Mouse (Mus musculus) neural tube, embryonic 14.5 days (tissue): ENCODE data around the gene Olfr1099. TPM values are rescaled to one million over a fixed set of nuclear protein-coding genes. Genes with fewer than 3 reads are reported as not detected.

Experiments used
- ATAC-seq: fragments of 200-750 bp; cut with Nextera tagmentation; 2 replicates; pipeline ENCODE4 v1.8.0; 2017; ENCODE audit warnings: low read depth, mild to moderate bottlenecking, moderate TSS enrichment, moderate library complexity
- H3K27ac ChIP-seq: fragments of 300-500 bp; sonication (generic); 2 replicates; pipeline ENCODE4 v1.5.1; 2014; ENCODE audit warnings: low read depth, mild to moderate bottlenecking, control low read depth, low read length, moderate library complexity, mixed read lengths
- H3K27me3 ChIP-seq: fragments of 300-500 bp; sonication (generic); 2 replicates; pipeline ENCODE4 v1.6.1; 2014; ENCODE audit warnings: low read length; ENCODE audit not compliant: control insufficient read depth, insufficient read depth
- H3K36me3 ChIP-seq: fragments of 300-500 bp; sonication (generic); 2 replicates; pipeline ENCODE4 v1.6.1; 2014; ENCODE audit warnings: low read length, mixed read lengths; ENCODE audit not compliant: control insufficient read depth, insufficient read depth
- H3K4me1 ChIP-seq: fragments of 300-500 bp; sonication (generic); 2 replicates; pipeline ENCODE4 v1.6.1; 2014; ENCODE audit warnings: low read length; ENCODE audit not compliant: control insufficient read depth, insufficient read depth
- H3K4me2 ChIP-seq: fragments of 300-500 bp; sonication (generic); 2 replicates; pipeline ENCODE4 v1.6.1; 2014; ENCODE audit warnings: mild to moderate bottlenecking, low read depth, low read length, control low read depth
- H3K4me3 ChIP-seq: fragments of 300-500 bp; sonication (generic); 2 replicates; pipeline ENCODE4 v1.5.1; 2014; ENCODE audit warnings: low read depth, low read length, control low read depth, mixed read lengths
- H3K9ac ChIP-seq: fragments of 300-500 bp; sonication (generic); replicated peaks from 2 replicates; pipeline ENCODE4 v1.6.1; 2014; ENCODE audit warnings: low read depth, mild to moderate bottlenecking, control low read depth, low read length, mixed read lengths
- H3K9me3 ChIP-seq: fragments of 300-500 bp; sonication (generic); 2 replicates; pipeline ENCODE4 v1.6.1; 2016; ENCODE audit warnings: low read length; ENCODE audit not compliant: control insufficient read depth
- WGBS: fragments of 180-500 bp; shearing (Covaris S2); extraction: QIAGEN DNeasy Blood & Tissue Kit; methylation state at CpG from one replicate; pipeline ENCODE4 v1.1.7; 2014; 5-methylcytosine and 5-hydroxymethylcytosine counted together
- polyA plus RNA-seq: library from polyadenylated mRNA; unstranded; fragments of >200 nt; fragmentation: Nextera tagmentation; extraction: Ambion mirVana; gene quantifications from 2 replicates; pipeline ENCODE4 v1.2.1, GENCODE M21; 2014

The Olfr1099 gene
- not detected in 2 replicates for polyA plus RNA-seq

DNA sequence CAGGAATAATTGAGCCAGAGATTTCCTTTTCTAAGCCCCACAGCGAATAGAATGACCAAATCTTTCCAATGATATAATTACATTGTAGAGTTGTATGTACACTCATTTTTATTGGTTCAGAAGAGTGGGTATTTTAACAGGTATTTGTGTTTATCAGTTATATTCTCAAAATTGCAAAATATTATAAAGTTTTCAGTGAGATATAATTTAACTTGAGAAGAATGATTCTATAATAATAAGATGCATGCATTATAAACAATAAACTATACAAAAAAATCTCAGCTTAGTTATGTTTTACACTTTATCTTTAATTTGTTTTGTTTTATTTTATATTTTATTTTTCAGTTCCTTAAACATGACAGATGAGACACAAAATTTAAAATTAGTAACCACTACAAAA, at the start of gene Olfr1099:
Gene Olfr1099 (minus strand): TSS at position 101 of the 400 bp plus-strand sequence.
- no peak for ATAC-seq
- Histone ChIP-seq H3K36me3 (no peaks in the 10 kb centered on the region), H3K27me3 (no peaks in the 10 kb centered on the region), H3K9me3 (no peaks in the 10 kb centered on the region), H3K4me2 (no peak within 1 kb of the TSS), H3K4me1 (no peaks in the 10 kb centered on the region), H3K27ac (no peak within 1 kb of the TSS), H3K9ac (no peak within 1 kb of the TSS), H3K4me3 (no peak within 1 kb of the TSS)
- 91% methylated on average over 1 of the region's 1 CpGs for WGBS

DNA sequence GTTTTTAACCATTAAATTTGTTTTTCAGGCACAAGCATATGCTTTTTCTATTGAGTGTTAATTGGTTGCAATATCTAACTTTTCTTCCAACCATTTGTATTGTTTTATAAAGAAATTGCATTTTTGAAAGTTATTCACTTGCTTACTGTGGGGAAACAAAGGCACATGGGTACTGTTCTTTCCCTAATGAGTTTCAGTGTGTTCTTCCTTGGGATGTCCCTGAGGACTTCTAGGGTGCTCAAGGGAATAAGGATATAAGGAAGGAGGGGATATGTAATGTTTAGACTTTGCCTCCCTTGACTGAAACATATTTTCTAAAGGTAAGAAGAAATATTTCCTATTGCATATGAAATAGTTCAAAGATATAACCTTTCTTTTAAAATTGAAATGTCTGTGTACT, 37.6 kb upstream of the Olfr1099 start, which contains the start of gene Olfr1102:
Gene Olfr1102 (plus strand): TSS at position 301 of the 400 bp plus-strand sequence.
- Histone ChIP-seq H3K4me2 (no peak within 1 kb of the TSS), H3K9me3 (no peaks in the 10 kb centered on the region), H3K4me1 (no peaks in the 10 kb centered on the region), H3K9ac (no peak within 1 kb of the TSS), H3K27me3 (no peaks in the 10 kb centered on the region), H3K27ac (no peak within 1 kb of the TSS), H3K4me3 (no peak within 1 kb of the TSS), H3K36me3 (no peaks in the 10 kb centered on the region)
- ATAC-seq, result no peak

DNA sequence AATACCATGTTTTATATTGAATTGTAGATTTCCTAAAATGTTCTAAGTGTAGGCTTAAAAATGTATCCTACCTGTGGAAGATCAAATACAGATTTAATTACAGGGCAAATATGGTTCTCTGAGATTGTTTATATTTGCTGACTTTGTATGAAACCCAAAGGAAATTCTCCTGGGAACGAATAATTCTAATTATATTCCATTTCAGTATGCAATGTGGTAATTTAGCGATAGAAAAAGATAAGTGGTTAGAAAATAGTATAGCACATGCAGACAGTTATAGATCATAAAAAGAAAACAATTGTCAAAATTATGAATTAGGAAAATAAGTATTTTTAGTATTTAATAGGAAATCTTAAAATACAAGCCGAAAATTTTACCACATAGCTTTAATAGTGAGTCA, 30.6 kb upstream of the Olfr1099 start, which contains the start of gene Olfr1101:
Gene Olfr1101 (minus strand): TSS at position 101 of the 400 bp plus-strand sequence.
- H3K36me3 ChIP-seq, result no peaks in the 10 kb centered on the region
- no peak for ATAC-seq
- H3K4me3 ChIP-seq, result no peak within 1 kb of the TSS
- H3K4me1 ChIP-seq, result no peaks in the 10 kb centered on the region
- H3K27me3 ChIP-seq, result no peaks in the 10 kb centered on the region
- H3K27ac ChIP-seq, result no peak within 1 kb of the TSS
- 85% methylated on average over 3 of the region's 3 CpGs for WGBS
- no peaks in the 10 kb centered on the region for H3K9me3 ChIP-seq
- no peak within 1 kb of the TSS for H3K9ac ChIP-seq
- no peak within 1 kb of the TSS for H3K4me2 ChIP-seq

DNA sequence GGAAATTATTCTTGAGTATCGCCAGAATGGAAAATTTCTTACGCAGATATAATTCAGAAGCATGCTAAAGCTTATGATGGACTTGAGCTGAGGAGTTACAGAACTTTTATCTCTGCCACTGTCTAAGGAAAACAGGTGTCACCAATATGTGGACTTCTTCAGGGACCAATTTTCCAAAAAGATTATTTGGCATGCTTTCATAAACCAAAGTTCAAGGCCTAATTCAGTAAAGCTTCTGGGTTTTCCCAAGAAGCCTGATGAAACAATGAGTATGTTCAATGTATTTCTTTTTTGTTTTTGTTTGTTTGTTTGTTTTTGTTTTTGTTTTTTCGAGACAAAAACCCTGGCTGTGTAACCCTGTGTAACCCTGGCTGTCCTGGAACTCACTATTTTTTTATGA, 19.4 kb upstream of the Olfr1099 start, which contains the start of gene Olfr1100:
Gene Olfr1100 (minus strand): TSS at position 101 of the 400 bp plus-strand sequence.
- Histone ChIP-seq H3K36me3 (no peaks in the 10 kb centered on the region), H3K27me3 (no peaks in the 10 kb centered on the region), H3K27ac (no peak within 1 kb of the TSS), H3K9ac (no peak within 1 kb of the TSS), H3K9me3 (no peaks in the 10 kb centered on the region), H3K4me3 (no peak within 1 kb of the TSS), H3K4me2 (no peak within 1 kb of the TSS), H3K4me1 (no peaks in the 10 kb centered on the region)
- WGBS, result 86% methylated on average over 3 of the region's 3 CpGs
- ATAC-seq, result no peak

DNA sequence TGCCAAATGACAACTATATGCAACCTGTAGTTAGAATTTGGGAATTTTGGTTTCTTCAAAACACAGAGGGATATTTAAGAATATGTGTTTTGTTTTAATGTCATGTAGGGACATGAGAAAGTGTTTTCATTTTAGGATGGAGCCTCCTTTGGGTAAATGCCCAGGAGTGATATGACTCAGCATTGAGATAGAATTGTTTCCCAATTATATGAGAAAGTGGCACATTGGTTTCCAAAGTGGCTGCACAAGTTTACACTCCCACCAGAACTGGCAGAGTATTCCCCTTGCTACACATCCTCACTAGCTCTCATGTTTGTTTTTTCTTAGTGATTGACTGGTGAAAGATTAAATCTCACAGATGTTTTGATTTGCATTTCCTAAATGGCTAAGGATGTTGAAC, 33.9 kb downstream of the Olfr1099 start:
- Histone ChIP-seq H3K4me3 (no peak overlapping the region), H3K4me2 (no peak overlapping the region), H3K27me3 (no peaks in the 10 kb centered on the region), H3K9ac (no peak overlapping the region), H3K9me3 (no peaks in the 10 kb centered on the region), H3K36me3 (no peaks in the 10 kb centered on the region), H3K27ac (no peak overlapping the region), H3K4me1 (no peaks in the 10 kb centered on the region)
- no peak for ATAC-seq

DNA sequence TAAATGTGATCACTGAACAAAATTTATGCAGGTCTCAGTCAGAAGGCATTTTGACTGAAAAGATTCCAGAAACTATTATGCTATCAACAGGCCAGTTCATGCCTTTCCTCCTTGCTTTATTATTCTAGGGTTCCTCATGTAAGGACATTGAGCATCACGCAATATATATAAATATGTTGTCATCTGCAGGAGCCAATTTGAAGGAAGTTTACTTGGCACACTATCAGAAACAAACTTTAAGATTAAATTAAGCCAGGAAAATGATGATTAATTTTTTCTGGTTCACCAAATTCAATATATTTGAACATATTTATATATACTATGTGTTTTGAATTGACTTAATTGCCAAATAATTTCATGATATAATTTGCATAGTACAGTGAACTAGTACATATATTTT, 36.0 kb downstream of the Olfr1099 start, which contains the start of gene Olfr1098:
Gene Olfr1098 (minus strand): TSS at position 101 of the 400 bp plus-strand sequence.
- 88% methylated on average over 1 of the region's 1 CpGs for WGBS
- no peak within 1 kb of the TSS for H3K4me2 ChIP-seq
- no peak within 1 kb of the TSS for H3K27ac ChIP-seq
- H3K4me1 ChIP-seq, result no peaks in the 10 kb centered on the region
- no peak for ATAC-seq
- no peaks in the 10 kb centered on the region for H3K27me3 ChIP-seq
- no peak within 1 kb of the TSS for H3K9ac ChIP-seq
- no peaks in the 10 kb centered on the region for H3K9me3 ChIP-seq
- H3K36me3 ChIP-seq, result no peaks in the 10 kb centered on the region
- H3K4me3 ChIP-seq, result no peak within 1 kb of the TSS

DNA sequence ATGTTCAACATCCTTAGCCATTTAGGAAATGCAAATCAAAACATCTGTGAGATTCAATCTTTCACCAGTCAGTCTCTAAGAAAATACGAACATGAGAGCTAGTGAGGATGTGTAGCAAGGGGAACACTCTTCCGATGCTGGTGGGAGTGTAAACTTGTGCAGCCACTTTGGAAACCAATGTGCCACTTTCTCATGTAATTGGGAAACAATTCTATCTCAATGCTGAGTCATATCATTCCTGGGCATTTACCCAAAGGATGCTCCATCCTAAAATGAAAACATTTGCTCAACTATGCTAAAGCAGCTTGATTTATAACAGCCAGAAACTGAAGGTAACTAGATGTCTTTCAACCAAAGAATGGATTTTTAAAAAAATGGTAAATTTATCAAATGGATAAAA, 54.8 kb downstream of the Olfr1099 start:
- no peaks in the 10 kb centered on the region for H3K4me1 ChIP-seq
- H3K4me3 ChIP-seq, result no peak overlapping the region
- no peak for ATAC-seq
- WGBS, result 86% methylated on average over 2 of the region's 2 CpGs
- H3K27ac ChIP-seq, result no peak overlapping the region
- H3K9me3 ChIP-seq, result no peaks in the 10 kb centered on the region
- no peak overlapping the region for H3K4me2 ChIP-seq
- H3K9ac ChIP-seq, result no peak overlapping the region
- H3K27me3 ChIP-seq, result no peaks in the 10 kb centered on the region
- H3K36me3 ChIP-seq, result no peaks in the 10 kb centered on the region

Other genes with a start within 250 kb of the Olfr1099 start
- not detected in 2 replicates for gene Olfr1089, start 227.0 kb downstream of the Olfr1099 start, polyA plus RNA-seq
- not detected in 2 replicates for gene Olfr1090, start 201.7 kb downstream of the Olfr1099 start, polyA plus RNA-seq
- not detected in 2 replicates for gene Olfr1093, start 178.2 kb downstream of the Olfr1099 start, polyA plus RNA-seq
- not detected in 2 replicates for gene Olfr141, start 150.7 kb downstream of the Olfr1099 start, polyA plus RNA-seq
- gene Olfr1094, start 136.0 kb downstream of the Olfr1099 start, polyA plus RNA-seq, result not detected in 2 replicates
- not detected in 2 replicates for gene Olfr1095, start 109.0 kb downstream of the Olfr1099 start, polyA plus RNA-seq
- not detected in 2 replicates for gene Gm13723, start 85.9 kb downstream of the Olfr1099 start, polyA plus RNA-seq
- not detected in 2 replicates for gene Olfr1097, start 68.5 kb downstream of the Olfr1099 start, polyA plus RNA-seq
- gene Olfr1098, start 36.1 kb downstream of the Olfr1099 start, polyA plus RNA-seq, result not detected in 2 replicates
- not detected in 2 replicates for gene Olfr1100, start 19.3 kb upstream of the Olfr1099 start, polyA plus RNA-seq
- gene Olfr1101, start 30.5 kb upstream of the Olfr1099 start, polyA plus RNA-seq, result not detected in 2 replicates
- gene Olfr1102, start 37.7 kb upstream of the Olfr1099 start, polyA plus RNA-seq, result not detected in 2 replicates
- not detected in 2 replicates for gene Olfr1104, start 66.4 kb upstream of the Olfr1099 start, polyA plus RNA-seq
- gene Olfr1105, start 75.8 kb upstream of the Olfr1099 start, polyA plus RNA-seq, result not detected in 2 replicates
- not detected in 2 replicates for gene Olfr1106, start 91.6 kb upstream of the Olfr1099 start, polyA plus RNA-seq
- gene Olfr1107, start 115.1 kb upstream of the Olfr1099 start, polyA plus RNA-seq, result not detected in 2 replicates
- not detected in 2 replicates for gene Olfr1109, start 135.3 kb upstream of the Olfr1099 start, polyA plus RNA-seq
- not detected in 2 replicates for gene Olfr259, start 153.9 kb upstream of the Olfr1099 start, polyA plus RNA-seq
- not detected in 2 replicates for gene Olfr1110, start 179.6 kb upstream of the Olfr1099 start, polyA plus RNA-seq
- not detected in 2 replicates for gene Olfr1111, start 191.9 kb upstream of the Olfr1099 start, polyA plus RNA-seq
- gene Olfr1112, start 227.1 kb upstream of the Olfr1099 start, polyA plus RNA-seq, result not detected in 2 replicates
- gene Olfr1113, start 248.3 kb upstream of the Olfr1099 start, polyA plus RNA-seq, result not detected in 2 replicates